Mouse (Mus musculus) kidney, embryonic 16.5 days (tissue): ENCODE data around the gene Lrig2. TPM values are rescaled to one million over a fixed set of nuclear protein-coding genes. Genes with fewer than 3 reads are reported as not detected.

Source experiments
- ATAC-seq: fragments of 200-750 bp; cut with Nextera tagmentation; 2 replicates; pipeline ENCODE4 v1.8.0; 2017; ENCODE audit warnings: moderate TSS enrichment; ENCODE audit not compliant: low FRiP score, low TSS enrichment
- H3K27ac ChIP-seq: fragments of 300-500 bp; sonication (generic); 2 replicates; pipeline ENCODE4 v1.5.1; 2014; ENCODE audit warnings: low read length
- H3K27me3 ChIP-seq: fragments of 300-500 bp; sonication (generic); 2 replicates; pipeline ENCODE4 v1.6.1; 2014; ENCODE audit warnings: low read length, control low read depth, mixed read lengths; ENCODE audit not compliant: insufficient read depth
- H3K36me3 ChIP-seq: fragments of 300-500 bp; sonication (generic); 2 replicates; pipeline ENCODE4 v1.6.1; 2014; ENCODE audit warnings: low read length, control low read depth, mixed read lengths; ENCODE audit not compliant: insufficient read depth
- H3K4me1 ChIP-seq: fragments of 300-500 bp; sonication (generic); 2 replicates; pipeline ENCODE4 v1.6.1; 2014; ENCODE audit warnings: low read length, control low read depth, mixed read lengths; ENCODE audit not compliant: insufficient read depth
- H3K4me2 ChIP-seq: fragments of 300-500 bp; sonication (generic); replicated peaks from 2 replicates; pipeline ENCODE4 v1.6.1; 2014; ENCODE audit warnings: low read depth, low read length
- H3K4me3 ChIP-seq: fragments of 300-500 bp; sonication (generic); 2 replicates; pipeline ENCODE4 v1.5.1; 2014; ENCODE audit warnings: mild to moderate bottlenecking, low read length
- H3K9ac ChIP-seq: fragments of 300-500 bp; sonication (generic); replicated peaks from 2 replicates; pipeline ENCODE4 v1.6.1; 2014; ENCODE audit warnings: low read length
- H3K9me3 ChIP-seq: fragments of 300-500 bp; sonication (generic); 2 replicates; pipeline ENCODE4 v1.6.1; 2016; ENCODE audit warnings: low read length, control low read depth
- WGBS: fragments of 180-500 bp; shearing (Covaris S2); extraction: QIAGEN DNeasy Blood & Tissue Kit; methylation state at CpG from one replicate; pipeline ENCODE4 v1.1.7; 2014; 5-methylcytosine and 5-hydroxymethylcytosine counted together
- polyA plus RNA-seq: library from polyadenylated mRNA; unstranded; fragments of >200 nt; fragmentation: Nextera tagmentation; extraction: Ambion mirVana; gene quantifications from 2 replicates; pipeline ENCODE4 v1.2.1, GENCODE M21; 2015

The Lrig2 gene
- polyA plus RNA-seq, 1 experiment from 2014 or later = 15.6 TPM

DNA sequence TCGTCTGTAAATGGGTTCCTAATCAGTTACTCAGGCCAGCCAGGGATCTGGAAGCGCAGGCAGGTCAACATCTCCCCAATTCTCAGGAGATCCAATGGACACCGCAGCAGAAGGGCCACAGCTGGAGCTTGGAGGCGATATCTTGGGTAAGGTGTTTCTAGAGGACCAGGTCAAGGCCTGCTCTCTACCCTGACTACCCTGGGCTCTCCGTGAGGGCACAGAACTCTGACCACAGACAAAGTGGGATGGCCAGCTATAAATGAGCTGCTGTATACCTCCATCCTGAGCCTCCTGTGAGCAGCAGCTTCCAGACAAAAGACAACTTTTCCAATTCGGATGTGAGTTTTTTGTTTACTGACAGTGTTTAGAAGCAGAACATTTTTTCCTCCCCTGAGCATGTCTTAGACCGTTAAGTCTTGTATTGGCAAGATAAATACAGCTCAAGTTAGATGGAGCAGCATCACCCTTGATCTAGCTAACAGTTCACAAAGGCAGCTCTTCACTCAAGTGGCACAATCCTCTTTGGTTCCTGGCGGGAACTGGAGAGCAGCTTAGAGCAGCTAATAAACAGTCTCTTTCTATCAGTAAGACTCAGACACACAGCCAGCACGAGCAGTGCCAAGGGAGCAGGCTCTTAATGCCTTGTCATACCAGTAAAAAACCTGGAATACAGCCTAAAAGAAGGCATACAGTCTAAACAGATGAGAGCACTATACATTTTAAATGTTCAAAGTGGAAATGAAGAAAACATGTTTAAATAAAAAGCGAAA is 56.0 kb downstream of the Lrig2 start:
- Histone ChIP-seq H3K27ac (no peak overlapping the region), H3K4me2 (no peak overlapping the region), H3K36me3 (peaks cover 45% of the 10 kb centered on the region), H3K9me3 (no peaks in the 10 kb centered on the region), H3K9ac (no peak overlapping the region), H3K4me1 (no peaks in the 10 kb centered on the region), H3K4me3 (no peak overlapping the region), H3K27me3 (no peaks in the 10 kb centered on the region)
- ATAC-seq = no peak
- WGBS = 89% methylated on average over 10 of the region's 10 CpGs

DNA sequence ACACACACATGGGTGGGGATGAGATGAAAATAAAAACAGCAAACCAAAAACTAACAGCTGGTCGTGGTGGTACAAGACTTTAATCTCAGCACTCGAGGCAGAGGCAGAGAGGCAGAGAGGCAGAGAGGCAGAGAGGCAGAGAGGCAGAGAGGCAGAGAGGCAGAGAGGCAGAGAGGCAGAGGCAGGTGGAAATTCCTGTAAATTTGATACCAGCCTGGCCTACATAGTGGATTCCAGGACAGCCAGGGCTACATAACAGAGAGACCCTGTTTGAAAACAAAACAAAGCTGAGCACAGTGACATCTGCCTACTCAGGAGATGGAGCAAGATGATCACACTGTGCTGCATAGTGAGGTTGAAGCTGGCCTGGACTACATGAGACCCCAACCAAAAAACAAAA is 64.5 kb downstream of the Lrig2 start:
- ATAC-seq = no peak
- Histone ChIP-seq H3K4me3 (no peak overlapping the region), H3K9me3 (no peaks in the 10 kb centered on the region), H3K4me1 (no peaks in the 10 kb centered on the region), H3K4me2 (no peak overlapping the region), H3K9ac (no peak overlapping the region), H3K27ac (no peak overlapping the region), H3K27me3 (no peaks in the 10 kb centered on the region), H3K36me3 (no peaks in the 10 kb centered on the region)
- 52% methylated on average over 2 of the region's 2 CpGs for WGBS

DNA sequence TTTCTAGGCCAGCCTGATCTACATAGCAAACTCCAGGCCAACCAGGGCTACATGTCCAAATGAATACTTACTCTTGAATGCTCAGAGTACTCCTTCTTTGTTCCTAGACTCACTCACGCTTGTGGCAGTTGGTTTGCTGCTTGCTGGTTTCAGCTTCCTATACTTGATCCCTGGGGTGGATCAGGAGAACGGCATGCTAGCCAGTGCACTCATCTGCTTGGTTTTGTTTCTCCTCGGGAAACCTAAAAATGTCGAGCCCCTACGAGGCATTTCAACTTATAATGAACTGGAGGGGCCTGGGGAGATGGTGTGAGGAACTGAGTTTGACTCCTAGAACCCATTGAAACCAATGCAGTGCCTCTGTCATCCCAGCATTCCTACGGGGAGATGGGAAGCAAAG is 65.0 kb downstream of the Lrig2 start:
- 0 out of 2 replicates have a peak, but pooled peaks cover 2% of the 10 kb centered on the region for H3K4me1 ChIP-seq
- 79% methylated on average over 6 of the region's 6 CpGs for WGBS
- no peaks in the 10 kb centered on the region for H3K36me3 ChIP-seq
- H3K4me2 ChIP-seq = no peak overlapping the region
- H3K9ac ChIP-seq = no peak overlapping the region
- H3K27ac ChIP-seq = no peak overlapping the region
- H3K9me3 ChIP-seq = no peaks in the 10 kb centered on the region
- no peak for ATAC-seq
- H3K4me3 ChIP-seq = no peak overlapping the region
- H3K27me3 ChIP-seq = no peaks in the 10 kb centered on the region

- WGBS = 43% methylated on average over 6 of the region's 6 CpGs
- no peaks in the 10 kb centered on the region for H3K36me3 ChIP-seq
- no peaks in the 10 kb centered on the region for H3K27me3 ChIP-seq
- H3K4me3 ChIP-seq = no peak overlapping the region
- no peaks in the 10 kb centered on the region for H3K9me3 ChIP-seq
- no peak overlapping the region for H3K27ac ChIP-seq
- H3K4me1 ChIP-seq = 0 out of 2 replicates have a peak, but pooled peaks cover 8% of the 10 kb centered on the region
- H3K9ac ChIP-seq = no peak overlapping the region
- no peak overlapping the region for H3K4me2 ChIP-seq
- no peak for ATAC-seq
These were observed 66.1 kb downstream of the Lrig2 start for GRCm38 (mm10) chr3:104445576-104445975.

DNA sequence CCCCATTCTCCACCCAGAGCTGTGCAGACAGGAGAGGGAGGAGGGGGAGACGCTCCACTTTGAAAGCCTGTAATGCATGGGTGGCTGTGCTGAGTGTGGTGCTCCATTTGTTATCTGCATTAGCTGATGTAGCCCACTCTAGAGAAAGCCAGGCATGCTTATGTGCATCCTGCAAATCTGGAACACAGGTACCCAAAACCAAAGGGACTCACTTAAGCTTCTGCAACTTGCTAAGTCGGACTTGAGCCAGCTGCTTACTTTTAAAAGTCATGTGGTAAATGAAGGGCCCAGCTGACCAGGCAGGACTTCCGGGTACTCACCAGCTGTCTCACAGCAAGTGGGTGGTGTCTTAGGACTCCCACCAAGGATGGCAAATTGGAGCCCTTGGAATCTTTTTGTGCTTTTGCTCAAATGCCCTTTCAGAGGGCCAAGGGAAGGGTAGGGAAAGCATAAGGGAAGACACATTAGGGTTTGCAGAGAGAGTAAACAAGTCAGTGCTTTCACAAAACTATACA is 66.7 kb downstream of the Lrig2 start:
- no peak for ATAC-seq
- WGBS = 64% methylated on average over 3 of the region's 3 CpGs

GRCm38 (mm10) chr3:104444082-104444481 is 67.6 kb downstream of the Lrig2 start:
- H3K9me3 ChIP-seq = no peaks in the 10 kb centered on the region
- no peak overlapping the region for H3K27ac ChIP-seq
- no peak for ATAC-seq
- no peaks in the 10 kb centered on the region for H3K27me3 ChIP-seq
- no peak overlapping the region for H3K4me2 ChIP-seq
- WGBS = 93% methylated on average over 3 of the region's 3 CpGs
- H3K9ac ChIP-seq = no peak overlapping the region
- no peaks in the 10 kb centered on the region for H3K36me3 ChIP-seq
- no peak overlapping the region for H3K4me3 ChIP-seq
- peaks cover 8% of the 10 kb centered on the region; the same call in 1 of the 2 replicates for H3K4me1 ChIP-seq

More for the DNA sequence above, 66.7 kb downstream of the Lrig2 start:
- H3K27me3 ChIP-seq = no peaks in the 10 kb centered on the region
- no peak overlapping the region for H3K27ac ChIP-seq
- H3K4me2 ChIP-seq = no peak overlapping the region
- H3K36me3 ChIP-seq = no peaks in the 10 kb centered on the region
- H3K9ac ChIP-seq = no peak overlapping the region
- peaks cover 8% of the 10 kb centered on the region; the same call in 1 of the 2 replicates for H3K4me1 ChIP-seq
- H3K9me3 ChIP-seq = no peaks in the 10 kb centered on the region
- H3K4me3 ChIP-seq = no peak overlapping the region

DNA sequence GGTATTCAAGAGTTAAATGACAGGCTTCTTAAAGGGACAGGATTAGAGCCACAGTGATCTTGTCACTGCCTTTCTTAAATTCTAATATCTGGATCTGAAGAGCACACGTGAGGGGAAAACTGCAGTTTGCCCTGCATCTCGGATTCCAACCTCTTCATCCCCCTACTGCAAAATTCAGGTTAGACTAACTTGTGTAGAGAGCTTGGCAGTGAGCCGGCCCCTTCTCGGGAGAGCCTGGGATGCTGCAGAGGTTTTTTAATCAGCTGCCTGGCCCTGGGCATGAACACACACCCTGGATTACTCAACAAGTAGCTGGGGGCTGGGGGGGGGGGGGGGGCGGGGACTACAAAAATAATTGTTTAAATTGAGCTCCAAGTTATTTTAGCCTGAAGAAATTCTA is 69.4 kb downstream of the Lrig2 start:
- no peak overlapping the region for H3K27ac ChIP-seq
- no peak for ATAC-seq
- H3K4me1 ChIP-seq = peaks cover 8% of the 10 kb centered on the region; the same call in 1 of the 2 replicates
- H3K4me2 ChIP-seq = peak overlapping the region; percentile 45
- H3K27me3 ChIP-seq = no peaks in the 10 kb centered on the region
- H3K9ac ChIP-seq = peak overlapping the region; percentile 60
- 25% methylated on average over 5 of the region's 5 CpGs for WGBS
- no peaks in the 10 kb centered on the region for H3K9me3 ChIP-seq
- H3K4me3 ChIP-seq = peak overlapping the region; percentile 4; the same call in 1 of the 2 replicates
- no peaks in the 10 kb centered on the region for H3K36me3 ChIP-seq

DNA sequence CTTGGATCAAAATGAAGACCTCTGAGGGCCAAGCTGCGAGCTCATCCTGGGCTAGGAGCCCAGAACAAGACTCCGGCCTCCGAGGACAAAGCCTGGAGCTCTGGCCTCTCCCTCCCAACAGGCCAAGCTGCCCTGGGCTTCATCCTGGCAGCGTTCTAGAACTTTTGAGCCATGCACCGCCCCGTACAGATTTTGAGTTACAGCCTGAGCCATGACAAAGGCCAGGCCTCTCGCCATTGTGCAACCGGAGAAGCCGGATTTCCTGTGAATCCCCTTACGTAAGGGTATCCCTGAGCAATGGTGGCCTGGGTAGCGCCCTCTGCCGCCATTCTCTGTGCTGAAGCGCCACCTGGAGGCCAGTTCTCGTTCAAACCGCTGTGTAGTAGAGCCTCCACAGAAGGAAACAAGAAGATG is 69.8 kb downstream of the Lrig2 start:
- H3K36me3 ChIP-seq = no peaks in the 10 kb centered on the region
- H3K9ac ChIP-seq = peak overlapping the region; percentile 60
- H3K27me3 ChIP-seq = no peaks in the 10 kb centered on the region
- peak; percentile 91 for ATAC-seq
- no peaks in the 10 kb centered on the region for H3K9me3 ChIP-seq
- H3K4me2 ChIP-seq = peak overlapping the region; percentile 45
- peaks cover 8% of the 10 kb centered on the region; the same call in 1 of the 2 replicates for H3K4me1 ChIP-seq
- peak overlapping the region; percentile 4; the same call in 1 of the 2 replicates for H3K4me3 ChIP-seq
- WGBS = 9% methylated on average over 15 of the region's 15 CpGs
- H3K27ac ChIP-seq = peak overlapping the region; percentile 16; the same call in 1 of the 2 replicates

DNA sequence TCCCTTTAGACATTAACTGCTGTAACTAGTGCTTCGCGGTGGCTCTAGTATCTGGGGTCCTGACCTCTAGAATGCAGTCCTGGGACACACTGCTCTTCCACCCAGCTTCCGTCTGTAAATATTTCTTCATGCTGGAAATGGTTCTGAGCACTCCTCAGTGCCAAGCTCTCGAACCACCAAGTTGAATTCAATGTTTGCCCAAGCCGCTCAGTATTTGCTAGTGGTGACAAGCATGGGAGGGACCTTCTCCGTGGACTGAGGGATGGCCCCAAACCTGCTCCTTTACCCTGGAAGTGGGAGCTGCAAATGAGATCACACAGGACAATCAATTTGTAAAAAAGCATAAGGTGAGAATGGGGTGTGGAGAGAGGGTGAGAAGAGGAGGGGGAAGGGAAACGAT is 70.3 kb downstream of the Lrig2 start:
- H3K9me3 ChIP-seq = no peaks in the 10 kb centered on the region
- peak overlapping the region; percentile 16; the same call in 1 of the 2 replicates for H3K27ac ChIP-seq
- H3K27me3 ChIP-seq = no peaks in the 10 kb centered on the region
- no peaks in the 10 kb centered on the region for H3K36me3 ChIP-seq
- peak; percentile 8; the same call in 1 of the 2 replicates for ATAC-seq
- peak overlapping the region; percentile 54 for H3K9ac ChIP-seq
- H3K4me3 ChIP-seq = no peak overlapping the region
- WGBS = 73% methylated on average over 7 of the region's 7 CpGs
- peak overlapping the region; percentile 45 for H3K4me2 ChIP-seq
- H3K4me1 ChIP-seq = peaks cover 8% of the 10 kb centered on the region; the same call in 1 of the 2 replicates

GRCm38 (mm10) chr3:104438777-104439176 is 72.9 kb downstream of the Lrig2 start:
- Histone ChIP-seq H3K27ac (no peak overlapping the region), H3K27me3 (no peaks in the 10 kb centered on the region), H3K36me3 (no peaks in the 10 kb centered on the region), H3K4me2 (no peak overlapping the region), H3K9me3 (no peaks in the 10 kb centered on the region), H3K4me3 (no peak overlapping the region), H3K4me1 (peaks cover 15% of the 10 kb centered on the region; the same call in 1 of the 2 replicates), H3K9ac (no peak overlapping the region)
- 64% methylated on average over 1 of the region's 1 CpGs for WGBS
- ATAC-seq = no peak
